Mouse (Mus musculus) mature B cell (primary cell): ENCODE measurements around the gene Aldh3b2.

Source experiments
- in situ Hi-C: fragments of 300-500 bp; cut with MboI; formaldehyde crosslinking; loops from 2 replicates; pipeline ENCODE4 v1.14.3; 2019

Aldh3b2 gene

DNA sequence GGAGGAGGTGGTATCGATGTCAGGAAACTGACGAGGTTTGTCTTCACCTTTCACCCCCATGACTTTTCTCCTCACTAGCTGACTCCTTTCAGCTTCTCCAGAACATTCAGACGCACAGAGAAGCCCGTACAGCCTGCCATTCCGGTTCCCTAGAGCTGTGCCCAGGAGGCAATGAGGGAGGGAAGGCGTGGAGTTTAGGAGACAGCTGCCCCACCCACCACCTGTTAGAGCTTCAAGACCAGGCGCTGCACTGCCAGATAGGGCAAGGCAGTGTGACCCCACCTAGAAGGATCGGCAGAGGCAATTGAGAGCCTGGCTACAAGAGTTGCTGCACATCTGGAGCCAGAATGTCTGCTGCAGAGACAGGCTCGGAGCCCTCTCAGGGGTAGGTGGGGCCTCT, at the start of gene Aldh3b2:
TSS of gene Aldh3b2 (plus strand) at position 100 of the 400 bp plus-strand sequence.
- in situ Hi-C loops = no loop called here

GRCm38 (mm10) chr19:3922661-3923371, 49.3 kb upstream of the Aldh3b2 start:
- in situ Hi-C loops = no loop called here

- in situ Hi-C loops = no loop called here
These were observed 48.5 kb upstream of the Aldh3b2 start for GRCm38 (mm10) chr19:3923586-3923985.

DNA sequence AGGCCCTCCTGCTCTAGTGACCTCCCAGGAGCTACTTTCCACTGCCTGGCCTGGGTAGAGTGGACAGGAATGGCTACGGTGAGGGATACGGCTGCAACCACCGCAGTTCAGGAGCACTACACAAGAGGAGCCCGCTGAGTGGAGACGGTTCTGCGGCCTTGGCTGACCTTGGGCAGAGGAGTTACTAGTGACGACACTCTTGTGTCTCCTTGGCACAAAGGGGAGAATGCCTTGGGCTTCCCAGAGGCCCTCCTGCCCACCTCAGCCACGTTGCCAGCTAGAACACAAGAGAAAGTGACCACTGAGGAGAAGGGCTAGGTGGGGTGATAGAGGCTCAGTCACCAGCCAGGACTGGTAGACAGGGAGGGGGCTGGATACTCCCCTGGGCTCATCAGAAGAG, 47.9 kb upstream of the Aldh3b2 start:
- in situ Hi-C loops = no loop called here

GRCm38 (mm10) chr19:3924868-3925267, 47.3 kb upstream of the Aldh3b2 start:
- in situ Hi-C loops = no loop called here

- in situ Hi-C loops = no loop called here
These were observed 46.3 kb upstream of the Aldh3b2 start for GRCm38 (mm10) chr19:3925859-3926258.

DNA sequence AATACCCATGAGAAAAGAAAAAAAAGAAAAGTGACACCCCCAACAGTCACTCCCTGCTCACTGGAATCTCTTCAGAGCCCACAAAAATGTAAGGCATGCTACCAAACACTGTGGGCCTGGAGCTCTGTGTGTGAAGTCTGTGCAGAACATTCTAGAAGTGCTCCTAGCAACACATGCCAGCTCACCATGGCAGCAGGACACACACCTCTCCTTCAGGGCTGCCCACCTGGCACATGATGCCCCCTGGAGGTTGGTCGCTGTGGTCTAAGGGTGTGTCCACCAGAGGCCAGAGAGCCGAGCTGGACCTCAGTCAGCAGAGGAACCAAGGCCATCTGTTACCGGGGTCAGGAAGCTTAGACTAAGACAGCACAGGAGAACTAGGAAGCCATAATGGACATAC, 45.8 kb upstream of the Aldh3b2 start:
- in situ Hi-C loops = no loop called here

DNA sequence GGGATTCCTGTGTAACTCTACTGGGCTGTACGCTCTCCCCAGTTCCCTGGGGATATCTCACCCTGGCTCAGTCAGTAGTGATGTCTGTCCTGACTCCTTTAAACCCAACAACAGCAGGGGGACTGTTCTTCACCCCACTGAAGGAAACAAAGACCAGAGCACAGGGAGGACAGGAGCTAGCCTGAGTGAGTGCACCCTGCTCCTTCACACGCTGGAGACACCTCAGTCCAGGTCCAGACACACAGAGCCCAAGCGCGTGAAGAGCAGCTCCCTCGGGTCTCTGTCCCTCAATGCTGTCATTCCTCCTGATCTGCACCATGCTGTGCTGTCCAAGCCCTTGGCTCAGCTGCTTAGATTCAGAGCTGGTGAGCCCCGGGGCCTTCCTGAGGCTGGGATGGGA, 45.4 kb upstream of the Aldh3b2 start:
- in situ Hi-C loops = no loop called here

DNA sequence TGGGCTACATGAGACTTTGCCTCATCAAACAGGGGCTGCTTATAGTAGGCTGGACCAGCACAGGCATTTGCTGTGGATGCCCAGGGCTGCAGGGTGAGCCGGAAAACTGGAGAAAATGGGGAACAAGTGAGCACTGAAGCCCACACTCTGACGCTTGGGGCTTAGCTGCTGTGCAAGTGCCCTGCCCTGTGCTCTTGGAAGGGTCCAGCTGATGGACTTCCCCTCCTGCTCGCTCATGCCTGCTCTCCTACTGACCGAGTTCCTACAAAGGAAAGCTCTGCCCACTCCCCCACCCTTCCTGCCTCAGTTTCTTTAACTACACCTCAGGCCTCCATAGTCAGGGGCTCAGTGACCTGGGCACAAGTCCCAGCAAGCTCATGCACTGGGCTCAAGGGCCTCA, 44.1 kb upstream of the Aldh3b2 start:
- in situ Hi-C loops = no loop called here

DNA sequence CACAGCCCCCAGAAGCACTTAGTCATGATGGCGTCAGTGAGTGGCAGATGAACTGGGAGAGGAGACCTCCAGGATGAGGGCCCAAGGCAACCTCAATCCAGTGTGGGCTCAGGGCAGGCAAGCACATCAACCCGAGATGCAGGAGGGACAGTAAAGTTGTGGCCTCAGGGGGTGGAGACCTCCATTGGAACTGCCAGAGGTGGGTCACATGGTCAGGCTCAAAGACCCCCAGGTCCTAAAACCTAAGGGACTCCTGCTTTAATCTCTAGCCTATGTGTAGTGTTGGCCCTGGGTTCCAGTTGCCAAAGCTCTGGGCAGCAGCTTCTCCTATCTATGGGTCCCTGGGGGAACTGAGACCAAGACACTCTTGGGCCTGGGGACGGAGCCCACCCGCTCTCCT, 43.3 kb upstream of the Aldh3b2 start:
- in situ Hi-C loops = no loop called here

DNA sequence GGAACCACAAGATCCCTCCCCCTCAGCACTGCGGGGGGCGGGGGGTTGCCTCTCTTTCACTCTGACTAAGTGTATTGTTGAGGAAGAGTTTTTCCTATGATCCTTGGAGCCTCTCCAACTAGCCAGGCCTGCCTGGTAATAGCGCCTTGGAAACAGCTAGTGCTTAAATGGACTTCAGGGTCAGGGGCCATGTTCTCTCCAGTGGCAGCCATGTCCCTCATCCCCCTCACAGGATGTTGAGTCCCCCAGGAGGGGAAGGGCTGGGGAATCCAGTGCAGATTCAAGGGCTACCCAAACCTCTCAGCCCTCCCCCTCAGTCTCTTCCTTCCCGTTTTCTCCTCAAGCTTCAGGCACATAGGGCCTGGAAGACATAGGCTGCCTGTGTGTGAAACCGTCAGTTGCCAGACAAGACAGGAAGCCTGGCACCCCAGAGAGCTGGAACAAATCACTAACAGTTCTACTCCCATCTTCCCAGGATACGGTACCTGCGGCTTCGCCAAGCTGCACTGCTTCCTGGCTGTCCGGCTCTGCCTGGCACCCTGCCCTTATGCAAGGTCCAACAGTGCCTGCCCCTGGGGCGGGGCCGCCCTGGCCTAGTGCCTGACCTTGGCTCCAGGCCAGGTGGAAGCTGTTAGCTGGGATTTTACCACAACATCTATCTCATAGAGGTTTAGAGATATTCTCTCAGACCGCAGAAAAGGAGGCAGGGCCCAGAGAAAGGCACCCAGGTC, 42.8 kb upstream of the Aldh3b2 start, which contains the start of gene Aldh3b1:
TSS of gene Aldh3b1 (minus strand) at position 598 of the 731 bp plus-strand sequence.
- in situ Hi-C loops = no loop called here

- in situ Hi-C loops = no loop called here
These were observed 41.7 kb upstream of the Aldh3b2 start for GRCm38 (mm10) chr19:3930262-3931057.

GRCm38 (mm10) chr19:3931716-3932115, 40.4 kb upstream of the Aldh3b2 start:
- in situ Hi-C loops = no loop called here

- in situ Hi-C loops = no loop called here
These were observed 36.9 kb upstream of the Aldh3b2 start, which contains the start of gene Unc93b1 for GRCm38 (mm10) chr19:3935032-3935895. TSS of gene Unc93b1 (plus strand) at chr19:3935186.

DNA sequence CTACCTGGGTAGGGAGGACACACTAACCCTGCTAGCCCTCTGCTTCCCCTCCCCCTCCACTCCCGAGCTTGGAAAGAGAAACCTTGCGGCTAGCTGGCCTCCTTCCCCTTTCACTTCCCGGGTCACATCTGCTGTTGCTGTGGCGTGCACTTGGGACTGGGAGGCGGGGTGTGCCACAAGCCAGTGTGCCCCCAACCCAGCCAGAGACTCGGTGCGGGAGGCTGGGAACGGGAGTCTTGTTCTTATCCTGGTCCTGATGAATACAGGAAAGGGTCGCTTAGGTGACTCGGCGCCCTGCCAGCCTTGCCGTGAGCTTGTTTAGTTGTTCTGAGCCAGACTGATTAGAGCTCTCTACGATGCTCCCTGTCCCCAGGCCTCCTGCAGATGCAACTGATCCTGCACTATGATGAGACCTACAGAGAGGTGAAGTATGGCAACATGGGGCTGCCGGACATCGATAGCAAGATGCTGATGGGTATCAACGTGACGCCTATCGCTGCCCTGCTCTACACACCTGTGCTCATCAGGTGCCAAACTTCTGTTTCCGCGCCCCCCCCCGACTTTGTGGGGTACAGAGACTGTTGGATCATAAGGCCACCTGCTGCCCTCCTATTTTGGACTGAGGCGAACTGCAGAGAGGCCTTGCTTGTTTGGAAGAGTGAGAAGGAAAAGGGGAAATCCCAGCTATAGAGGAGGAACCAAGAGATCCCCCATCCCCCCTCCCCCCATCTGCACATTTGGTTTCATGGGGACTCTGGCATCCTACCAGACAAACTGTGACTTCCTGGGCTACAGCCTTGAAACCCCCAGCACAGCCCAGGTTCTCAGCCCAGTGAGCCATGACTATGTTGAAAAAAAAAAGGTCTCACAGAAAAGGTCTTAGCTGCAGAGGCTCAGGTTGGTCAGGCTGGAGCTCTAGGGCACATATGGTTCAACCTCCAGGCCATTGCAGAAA, 36.0 kb upstream of the Aldh3b2 start:
- in situ Hi-C loops = no loop called here

- in situ Hi-C loops = loop anchor here (5.0 kb wide), 1 partner anchor 45 kb away; no protein-coding TSS in a partner anchor
These were observed 29.8 kb upstream of the Aldh3b2 start for GRCm38 (mm10) chr19:3942315-3942714.

DNA sequence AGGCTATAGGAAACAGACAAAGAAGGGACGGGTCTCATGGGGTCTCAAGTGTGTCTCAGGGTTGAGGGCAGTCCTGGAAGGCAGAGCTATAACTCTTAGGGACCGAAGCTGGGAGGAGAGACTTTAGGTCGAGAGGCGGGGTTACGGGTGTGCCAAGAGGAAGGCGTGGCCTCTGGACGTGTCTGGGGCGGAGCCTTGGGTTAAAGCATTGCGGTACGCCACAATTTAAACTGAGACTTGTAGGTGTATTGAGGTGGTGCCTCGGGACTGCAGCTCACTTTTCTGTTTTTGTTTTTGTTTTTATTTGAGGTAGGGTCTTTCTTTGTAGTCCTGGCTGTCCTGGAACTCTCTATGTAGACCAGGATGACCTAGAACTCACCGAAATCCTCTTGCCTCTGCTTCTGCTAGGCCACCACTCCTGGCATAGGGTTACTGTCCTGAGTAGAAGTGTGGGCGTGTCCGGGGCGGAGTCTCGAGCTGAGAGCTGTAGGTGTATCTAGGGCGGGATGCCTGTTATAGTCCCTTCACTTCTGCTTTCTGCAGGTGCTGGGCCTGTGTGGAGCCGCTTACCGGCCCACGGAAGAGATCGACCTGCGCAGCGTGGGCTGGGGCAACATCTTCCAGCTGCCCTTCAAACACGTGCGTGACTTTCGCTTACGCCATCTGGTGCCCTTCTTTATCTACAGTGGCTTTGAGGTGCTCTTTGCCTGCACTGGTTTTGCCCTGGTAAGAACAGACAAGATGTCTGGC, 29.0 kb upstream of the Aldh3b2 start:
- in situ Hi-C loops = loop anchor here (5.0 kb wide), 1 partner anchor 46 kb away; no protein-coding TSS in a partner anchor

- in situ Hi-C loops = no loop called here
These were observed 26.1 kb upstream of the Aldh3b2 start for GRCm38 (mm10) chr19:3945872-3946564.

- in situ Hi-C loops = no loop called here
These were observed 25.4 kb upstream of the Aldh3b2 start for GRCm38 (mm10) chr19:3946715-3947114.
